Mouse (Mus musculus): ENCODE data around the gene Cyp2d26.

The Cyp2d26 gene

DNA sequence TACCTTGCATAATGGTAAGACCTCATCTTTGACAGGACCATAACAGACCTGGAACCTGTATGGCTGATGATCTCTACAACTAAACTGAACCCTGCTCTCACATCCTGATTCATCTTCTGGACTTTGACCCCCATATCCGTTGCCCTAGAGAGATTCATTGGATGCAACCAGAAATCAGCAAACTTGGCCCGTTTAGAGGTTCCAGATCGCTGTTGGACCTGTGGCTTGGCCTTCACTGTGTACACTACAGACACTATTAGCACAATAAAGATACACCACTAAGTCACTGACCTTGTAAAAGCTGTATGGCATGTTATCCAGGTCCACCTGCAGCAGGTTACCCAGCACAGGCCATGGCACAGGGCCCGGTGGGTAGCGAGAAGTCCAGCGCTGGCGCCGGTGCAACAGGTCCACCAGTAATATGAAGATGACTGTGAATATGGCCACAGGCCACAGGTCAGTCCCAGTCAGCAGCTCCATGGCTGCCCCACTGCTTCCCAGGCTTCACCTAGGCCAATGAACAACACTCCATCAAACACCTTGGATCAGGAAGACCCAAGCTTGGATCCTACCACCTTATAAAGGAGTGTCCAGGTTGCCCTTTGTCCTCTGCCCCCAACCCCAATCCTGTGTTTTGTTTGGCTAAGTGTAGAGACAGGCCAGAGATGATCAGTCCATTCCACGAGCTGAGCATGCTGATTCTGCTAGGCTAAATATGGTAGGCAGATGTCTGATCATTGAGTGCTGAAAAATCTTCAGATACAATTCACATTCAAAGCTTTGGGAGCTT lies 30.3 kb downstream of the Cyp2d26 start, which contains the start of gene Cyp2d40:
Cyp2d40 (minus strand) TSS at position 553 of the 790 bp plus-strand sequence.
- no peak for DNase-seq (ENCODE audit: extremely low read depth, low read depth, low spot score)

DNA sequence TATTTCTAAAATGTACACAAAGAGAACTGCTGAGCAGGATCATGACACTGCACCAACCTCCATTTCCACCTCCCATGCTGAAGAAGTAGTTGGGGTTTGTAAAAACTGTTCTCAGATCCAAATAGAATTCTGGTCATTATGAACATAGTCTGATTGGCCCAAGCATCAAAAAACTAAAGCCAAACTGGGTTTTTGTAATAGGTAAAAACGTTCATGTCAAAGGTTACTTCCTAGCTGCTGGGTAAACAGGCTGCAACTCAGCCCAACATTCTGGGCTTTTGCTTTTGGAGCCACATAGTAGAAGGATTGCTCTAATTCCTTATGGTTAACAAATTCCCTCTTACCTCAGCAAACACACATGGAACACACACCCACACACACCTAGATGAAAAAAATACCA lies 46.0 kb downstream of the Cyp2d26 start:
- DNase-seq (ENCODE audit: extremely low read depth, low read depth, low spot score): no peak

DNA sequence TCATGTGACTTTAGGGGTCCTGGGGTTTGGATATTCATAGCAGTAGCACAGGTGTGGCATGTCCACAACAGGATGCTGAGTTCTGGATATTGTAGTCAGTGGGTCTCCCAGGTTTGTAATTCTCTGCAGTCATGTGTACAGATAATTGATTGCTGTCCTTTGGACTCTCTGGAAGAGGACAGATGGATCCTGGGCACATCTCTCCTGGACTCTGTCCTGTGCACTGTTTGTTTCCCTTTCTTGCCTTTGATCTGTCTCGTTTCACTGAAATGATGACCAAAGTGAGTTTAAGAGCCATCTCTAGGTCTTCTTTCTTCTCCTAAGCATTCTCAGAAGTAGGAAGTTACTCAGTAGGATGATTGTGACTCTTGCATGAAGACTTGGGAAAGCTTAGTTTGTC lies 46.6 kb downstream of the Cyp2d26 start:
- DNase-seq (ENCODE audit: extremely low read depth, low read depth, low spot score): no peak

All from fat pad, adult 2 months (tissue).